Mouse (Mus musculus): Measurements from ENCODE around the gene Cabin1. TPM values are rescaled to one million over a fixed set of nuclear protein-coding genes. Genes with fewer than 3 reads are reported as not detected.
A peak's percentile ranks its signal among the peaks of the same experiment; 100 is the strongest.

Gene Cabin1
- polyA plus RNA-seq, 1 experiment from 2014 or later: 30.8 TPM

GRCm38 (mm10) chr10:75714795-75715194, 49.3 kb downstream of the Cabin1 start:
- Histone ChIP-seq H3K4me2 (ENCODE audit: low read length) (no peak overlapping the region), H3K9me3 (ENCODE audit: control insufficient read depth, low read length) (no peaks in the 10 kb centered on the region), H3K36me3 (ENCODE audit: control insufficient read depth, insufficient read depth, low read length) (peaks cover 93% of the 10 kb centered on the region), H3K27ac (replicated peaks in 1 of 2; ENCODE audit: control insufficient read depth in 1 of 2, insufficient read depth in 1 of 2, low read depth in 2 of 2, low read length in 2 of 2) (no peak overlapping the region), H3K4me3 (ENCODE audit: control insufficient read depth in 1 of 2, insufficient read depth in 1 of 2, low read depth in 1 of 2, low read length in 2 of 2) (no peak overlapping the region), H3K9ac (ENCODE audit: low read length) (no peak overlapping the region), H3K27me3 (ENCODE audit: control insufficient read depth, insufficient read depth, low read length) (no peaks in the 10 kb centered on the region), H3K4me1 (ENCODE audit: control insufficient read depth in 2 of 2, insufficient read depth in 2 of 2, low read length in 2 of 2) (no peaks in the 10 kb centered on the region)
- ATAC-seq (ENCODE audit: insufficient number of reproducible peaks, insufficient read depth, low FRiP score, low read depth): no peak
- 85% methylated on average over 3 of the region's 3 CpGs for WGBS

GRCm38 (mm10) chr10:75713026-75713425, 51.1 kb downstream of the Cabin1 start:
- H3K9ac ChIP-seq (ENCODE audit: low read length): no peak overlapping the region
- H3K36me3 ChIP-seq (ENCODE audit: control insufficient read depth, insufficient read depth, low read length): peaks cover 90% of the 10 kb centered on the region
- no peak overlapping the region for H3K4me3 ChIP-seq (ENCODE audit: control insufficient read depth in 1 of 2, insufficient read depth in 1 of 2, low read depth in 1 of 2, low read length in 2 of 2)
- no peak overlapping the region for H3K4me2 ChIP-seq (ENCODE audit: low read length)
- H3K27ac ChIP-seq (replicated peaks in 1 of 2; ENCODE audit: control insufficient read depth in 1 of 2, insufficient read depth in 1 of 2, low read depth in 2 of 2, low read length in 2 of 2): no peak overlapping the region
- 90% methylated on average over 11 of the region's 11 CpGs for WGBS
- no peak for ATAC-seq (ENCODE audit: insufficient number of reproducible peaks, insufficient read depth, low FRiP score, low read depth)
- peaks cover 0 to 3% of the 10 kb centered on the region in 2 experiments; a peak in 2 of 4 replicates for H3K4me1 ChIP-seq (ENCODE audit: control insufficient read depth in 2 of 2, insufficient read depth in 2 of 2, low read length in 2 of 2)
- H3K9me3 ChIP-seq (ENCODE audit: control insufficient read depth, low read length): no peaks in the 10 kb centered on the region
- no peaks in the 10 kb centered on the region for H3K27me3 ChIP-seq (ENCODE audit: control insufficient read depth, insufficient read depth, low read length)

GRCm38 (mm10) chr10:75710210-75710609, 53.9 kb downstream of the Cabin1 start:
- Histone ChIP-seq H3K4me3 (ENCODE audit: control insufficient read depth in 1 of 2, insufficient read depth in 1 of 2, low read depth in 1 of 2, low read length in 2 of 2) (no peak overlapping the region), H3K9ac (ENCODE audit: low read length) (no peak overlapping the region), H3K27me3 (ENCODE audit: control insufficient read depth, insufficient read depth, low read length) (no peaks in the 10 kb centered on the region), H3K9me3 (ENCODE audit: control insufficient read depth, low read length) (no peaks in the 10 kb centered on the region), H3K36me3 (ENCODE audit: control insufficient read depth, insufficient read depth, low read length) (peaks cover 79% of the 10 kb centered on the region), H3K4me2 (ENCODE audit: low read length) (no peak overlapping the region), H3K27ac (replicated peaks in 1 of 2; ENCODE audit: control insufficient read depth in 1 of 2, insufficient read depth in 1 of 2, low read depth in 2 of 2, low read length in 2 of 2) (no peak overlapping the region), H3K4me1 (ENCODE audit: control insufficient read depth in 2 of 2, insufficient read depth in 2 of 2, low read length in 2 of 2) (peaks cover 0 to 6% of the 10 kb centered on the region in 2 experiments; a peak in 3 of 4 replicates)
- no peak for ATAC-seq (ENCODE audit: insufficient number of reproducible peaks, insufficient read depth, low FRiP score, low read depth)
- 87% methylated on average over 2 of the region's 2 CpGs for WGBS

GRCm38 (mm10) chr10:75709261-75709660, 54.9 kb downstream of the Cabin1 start:
- Histone ChIP-seq H3K4me2 (ENCODE audit: low read length) (no peak overlapping the region), H3K9me3 (ENCODE audit: control insufficient read depth, low read length) (no peaks in the 10 kb centered on the region), H3K4me3 (ENCODE audit: control insufficient read depth in 1 of 2, insufficient read depth in 1 of 2, low read depth in 1 of 2, low read length in 2 of 2) (no peak overlapping the region), H3K36me3 (ENCODE audit: control insufficient read depth, insufficient read depth, low read length) (peaks cover 73% of the 10 kb centered on the region), H3K9ac (ENCODE audit: low read length) (no peak overlapping the region), H3K4me1 (ENCODE audit: control insufficient read depth in 2 of 2, insufficient read depth in 2 of 2, low read length in 2 of 2) (peaks cover 7 to 16% of the 10 kb centered on the region in 2 experiments), H3K27ac (replicated peaks in 1 of 2; ENCODE audit: control insufficient read depth in 1 of 2, insufficient read depth in 1 of 2, low read depth in 2 of 2, low read length in 2 of 2) (no peak overlapping the region), H3K27me3 (ENCODE audit: control insufficient read depth, insufficient read depth, low read length) (no peaks in the 10 kb centered on the region)
- 75% methylated on average over 9 of the region's 9 CpGs for WGBS
- ATAC-seq (ENCODE audit: insufficient number of reproducible peaks, insufficient read depth, low FRiP score, low read depth): no peak

GRCm38 (mm10) chr10:75708633-75708992, 55.5 kb downstream of the Cabin1 start:
- no peaks in the 10 kb centered on the region for H3K9me3 ChIP-seq (ENCODE audit: control insufficient read depth, low read length)
- WGBS: 57% methylated on average over 9 of the region's 9 CpGs
- H3K27me3 ChIP-seq (ENCODE audit: control insufficient read depth, insufficient read depth, low read length): no peaks in the 10 kb centered on the region
- H3K4me1 ChIP-seq (ENCODE audit: control insufficient read depth in 2 of 2, insufficient read depth in 2 of 2, low read length in 2 of 2): peaks cover 10 to 22% of the 10 kb centered on the region in 2 experiments
- no peak overlapping the region for H3K4me2 ChIP-seq (ENCODE audit: low read length)
- peak; percentile 26; the same call in 1 of the 2 replicates for ATAC-seq (ENCODE audit: insufficient number of reproducible peaks, insufficient read depth, low FRiP score, low read depth)
- H3K36me3 ChIP-seq (ENCODE audit: control insufficient read depth, insufficient read depth, low read length): peaks cover 67% of the 10 kb centered on the region
- H3K27ac ChIP-seq (replicated peaks in 1 of 2; ENCODE audit: control insufficient read depth in 1 of 2, insufficient read depth in 1 of 2, low read depth in 2 of 2, low read length in 2 of 2): no peak overlapping the region
- H3K9ac ChIP-seq (ENCODE audit: low read length): no peak overlapping the region
- H3K4me3 ChIP-seq (ENCODE audit: control insufficient read depth in 1 of 2, insufficient read depth in 1 of 2, low read depth in 1 of 2, low read length in 2 of 2): no peak overlapping the region

GRCm38 (mm10) chr10:75707901-75708632, 56.1 kb downstream of the Cabin1 start:
- Histone ChIP-seq H3K4me2 (ENCODE audit: low read length) (no peak overlapping the region), H3K9ac (ENCODE audit: low read length) (no peak overlapping the region), H3K27me3 (ENCODE audit: control insufficient read depth, insufficient read depth, low read length) (no peaks in the 10 kb centered on the region), H3K27ac (replicated peaks in 1 of 2; ENCODE audit: control insufficient read depth in 1 of 2, insufficient read depth in 1 of 2, low read depth in 2 of 2, low read length in 2 of 2) (no peak overlapping the region), H3K4me1 (ENCODE audit: control insufficient read depth in 2 of 2, insufficient read depth in 2 of 2, low read length in 2 of 2) (peaks cover 10 to 25% of the 10 kb centered on the region in 2 experiments), H3K9me3 (ENCODE audit: control insufficient read depth, low read length) (no peaks in the 10 kb centered on the region), H3K4me3 (ENCODE audit: control insufficient read depth in 1 of 2, insufficient read depth in 1 of 2, low read depth in 1 of 2, low read length in 2 of 2) (no peak overlapping the region), H3K36me3 (ENCODE audit: control insufficient read depth, insufficient read depth, low read length) (peaks cover 64% of the 10 kb centered on the region)
- no peak for ATAC-seq (ENCODE audit: insufficient number of reproducible peaks, insufficient read depth, low FRiP score, low read depth)
- 86% methylated on average over 3 of the region's 3 CpGs for WGBS

GRCm38 (mm10) chr10:75706632-75707216, 57.4 kb downstream of the Cabin1 start:
- no peak overlapping the region for H3K4me3 ChIP-seq (ENCODE audit: control insufficient read depth in 1 of 2, insufficient read depth in 1 of 2, low read depth in 1 of 2, low read length in 2 of 2)
- H3K9me3 ChIP-seq (ENCODE audit: control insufficient read depth, low read length): no peaks in the 10 kb centered on the region
- peaks cover 53% of the 10 kb centered on the region for H3K36me3 ChIP-seq (ENCODE audit: control insufficient read depth, insufficient read depth, low read length)
- WGBS: 79% methylated on average over 8 of the region's 8 CpGs
- no peak overlapping the region for H3K4me2 ChIP-seq (ENCODE audit: low read length)
- H3K4me1 ChIP-seq (ENCODE audit: control insufficient read depth in 2 of 2, insufficient read depth in 2 of 2, low read length in 2 of 2): peaks cover 10 to 25% of the 10 kb centered on the region in 2 experiments
- H3K27me3 ChIP-seq (ENCODE audit: control insufficient read depth, insufficient read depth, low read length): no peaks in the 10 kb centered on the region
- no peak overlapping the region for H3K27ac ChIP-seq (replicated peaks in 1 of 2; ENCODE audit: control insufficient read depth in 1 of 2, insufficient read depth in 1 of 2, low read depth in 2 of 2, low read length in 2 of 2)
- no peak for ATAC-seq (ENCODE audit: insufficient number of reproducible peaks, insufficient read depth, low FRiP score, low read depth)
- H3K9ac ChIP-seq (ENCODE audit: low read length): no peak overlapping the region

Data from heart, embryonic 14.5 days (tissue).